ENCODE assay signal across 12 mouse cellular contexts in genomic region chr2:173057623-173058022, GRCm38 (mm10). TPM values are rescaled to one million over a fixed set of nuclear protein-coding genes. Genes with fewer than 3 reads are reported as not detected.
DNase-seq lines count a peak whose midpoint lies in the region; ATAC-seq lines count a peak whose summit lies in the region.
"Had no signal": no experiment of that assay in that cellular context is flagged by ENCODE, and none has a peak within 500 bp of the region (broad histone marks: within the 10 kb centered on the region; RNA-seq: fewer than 3 reads in every experiment).

No protein-coding gene starts in this region.

- H3K36me3 ChIP-seq in embryonic facial prominence, embryonic 10.5 days (replicated peaks): no peaks in the 10 kb centered on the region
- H3K36me3 ChIP-seq in intestine, embryonic 16.5 days (ENCODE audit: control insufficient read depth, insufficient read depth, low read length): no peaks in the 10 kb centered on the region
- no peaks in the 10 kb centered on the region for H3K36me3 ChIP-seq in hindbrain, embryonic 16.5 days (ENCODE audit: control insufficient read depth, insufficient read depth, low read length)
- H3K36me3 ChIP-seq in hindbrain, embryonic 11.5 days (ENCODE audit: control insufficient read depth, insufficient read depth, low read length): no peaks in the 10 kb centered on the region

- DNase-seq in gastrocnemius, adult 18-20 months (ENCODE audit: low spot score): peak; percentile 80
- no peak for DNase-seq in gastrocnemius, postnatal 4 days (ENCODE audit: low spot score in 2 of 2)
- DNase-seq in embryonic facial prominence, embryonic 10.5 days (ENCODE audit: low spot score): no peak
- DNase-seq in heart, adult 8-10 months (ENCODE audit: low spot score): peak; percentile 45
- no peak for DNase-seq in layer of hippocampus, postnatal 14 days (ENCODE audit: low spot score in 2 of 2)
- no peak for DNase-seq in hindbrain, embryonic 11.5 days (ENCODE audit: low spot score)
- DNase-seq: cerebellum, postnatal 36 days; left cerebral cortex, postnatal 4 days had no signal

- no peak overlapping the region for H3K4me3 ChIP-seq in embryonic facial prominence, embryonic 10.5 days
- H3K4me3 ChIP-seq in intestine, embryonic 16.5 days (ENCODE audit: low read length): no peak overlapping the region
- no peak overlapping the region for H3K4me3 ChIP-seq in hindbrain, embryonic 16.5 days (ENCODE audit: low read length)
- no peak overlapping the region for H3K4me3 ChIP-seq in hindbrain, embryonic 11.5 days (ENCODE audit: low read depth, low read length)

- no peak overlapping the region for H3K9ac ChIP-seq in intestine, embryonic 16.5 days (ENCODE audit: low read depth, low read length)
- H3K9ac ChIP-seq in hindbrain, embryonic 16.5 days (ENCODE audit: low read depth, low read length): no peak overlapping the region
- H3K9ac ChIP-seq in hindbrain, embryonic 11.5 days (ENCODE audit: low read depth, low read length): no peak overlapping the region

- WGBS in embryonic facial prominence, embryonic 10.5 days: 64% methylated on average over 10 of the region's 10 CpGs
- WGBS in intestine, embryonic 16.5 days: 44% methylated on average over 10 of the region's 10 CpGs
- 67% methylated on average over 10 of the region's 10 CpGs for WGBS in hindbrain, embryonic 16.5 days
- 63% methylated on average over 10 of the region's 10 CpGs for WGBS in hindbrain, embryonic 11.5 days

- no peaks in the 10 kb centered on the region for H3K27me3 ChIP-seq in embryonic facial prominence, embryonic 10.5 days (replicated peaks; ENCODE audit: low read depth, poor library complexity, severe bottlenecking)
- no peaks in the 10 kb centered on the region for H3K27me3 ChIP-seq in intestine, embryonic 16.5 days (replicated peaks; ENCODE audit: control insufficient read depth, insufficient read depth, low read length)
- H3K27me3 ChIP-seq in hindbrain, embryonic 16.5 days (replicated peaks; ENCODE audit: control insufficient read depth, insufficient read depth, low read length): no peaks in the 10 kb centered on the region
- H3K27me3 ChIP-seq in hindbrain, embryonic 11.5 days (ENCODE audit: control insufficient read depth, insufficient read depth, low read length): no peaks in the 10 kb centered on the region

- peak overlapping the region; percentile 19; the same call in 1 of the 2 replicates for H3K27ac ChIP-seq in embryonic facial prominence, embryonic 10.5 days (replicated peaks)
- peak overlapping the region; percentile 57 for H3K27ac ChIP-seq in intestine, embryonic 16.5 days (ENCODE audit: low read length)
- no peak overlapping the region for H3K27ac ChIP-seq in hindbrain, embryonic 16.5 days (ENCODE audit: low read depth, low read length)
- H3K27ac ChIP-seq in hindbrain, embryonic 11.5 days (ENCODE audit: low read depth, low read length): no peak overlapping the region
- H3K27ac ChIP-seq: macrophage had no signal

- peaks cover 48% of the 10 kb centered on the region for H3K4me1 ChIP-seq in embryonic facial prominence, embryonic 10.5 days
- H3K4me1 ChIP-seq in intestine, embryonic 16.5 days (ENCODE audit: control insufficient read depth, insufficient read depth, low read length): peaks cover 19% of the 10 kb centered on the region
- H3K4me1 ChIP-seq in hindbrain, embryonic 16.5 days (ENCODE audit: control insufficient read depth, insufficient read depth, low read depth, low read length): no peaks in the 10 kb centered on the region
- H3K4me1 ChIP-seq in hindbrain, embryonic 11.5 days (replicated peaks; ENCODE audit: control insufficient read depth, insufficient read depth, low read length): no peaks in the 10 kb centered on the region

- no peaks in the 10 kb centered on the region for H3K9me3 ChIP-seq in embryonic facial prominence, embryonic 10.5 days
- no peaks in the 10 kb centered on the region for H3K9me3 ChIP-seq in intestine, embryonic 16.5 days (ENCODE audit: control insufficient read depth, low read length)
- no peaks in the 10 kb centered on the region for H3K9me3 ChIP-seq in hindbrain, embryonic 16.5 days (ENCODE audit: control insufficient read depth, low read length)
- H3K9me3 ChIP-seq in hindbrain, embryonic 11.5 days (ENCODE audit: control insufficient read depth, low read length): no peaks in the 10 kb centered on the region

- ATAC-seq in intestine, embryonic 16.5 days: peak; percentile 69
- no peak for ATAC-seq in hindbrain, embryonic 16.5 days
- no peak for ATAC-seq in hindbrain, embryonic 11.5 days (ENCODE audit: low FRiP score)
- ATAC-seq: activated CD4-positive, CD25-positive, alpha-beta regulatory T cell, adult 4 months had no signal

- peak overlapping the region; percentile 2; the same call in 1 of the 2 replicates for H3K4me2 ChIP-seq in intestine, embryonic 16.5 days (ENCODE audit: low read depth, low read length)
- H3K4me2 ChIP-seq in hindbrain, embryonic 16.5 days (ENCODE audit: low read length): no peak overlapping the region
- H3K4me2 ChIP-seq in hindbrain, embryonic 11.5 days (replicated peaks; ENCODE audit: low read depth, low read length): no peak overlapping the region

RNA-seq across cellular contexts. Expression of gene Rbm38, which starts 37.3 kb away (rescaled TPM):
- 100 to 1,000 TPM; 225 to 230 TPM for total RNA-seq in gastrocnemius, adult 18-20 months (2021)
- 100 to 1,000 TPM; 114 to 119 TPM for total RNA-seq in gastrocnemius, postnatal 4 days (2021)
- 85.7 and 95.6 TPM in 2 replicates for polyA plus RNA-seq in embryonic facial prominence, embryonic 10.5 days (2016; fragmentation: Nextera tagmentation; extraction: Ambion mirVana)
- total RNA-seq in heart, adult 8-10 months (2022): 100 to 1,000 TPM; 143 to 197 (median 166) TPM
- polyA plus RNA-seq in intestine, embryonic 16.5 days (2015; fragmentation: Nextera tagmentation; extraction: Ambion mirVana): 62.6 and 64.6 TPM in 2 replicates
- 1 to 10 TPM; 4.1 to 6.6 TPM for total RNA-seq in layer of hippocampus, postnatal 14 days (2021)
- polyA plus RNA-seq in hindbrain, embryonic 16.5 days (2015; fragmentation: Nextera tagmentation; extraction: Ambion mirVana): 10.0 and 15.4 TPM in 2 replicates
- polyA plus RNA-seq in hindbrain, embryonic 11.5 days (2014; fragmentation: Nextera tagmentation; extraction: Ambion mirVana): 57.0 and 63.3 TPM in 2 replicates

RNA-seq across cellular contexts. Expression of gene Rae1, which starts 57.7 kb away (rescaled TPM):
- total RNA-seq in gastrocnemius, adult 18-20 months (2021): 10 to 100 TPM; 11.0 to 11.2 TPM
- total RNA-seq in gastrocnemius, postnatal 4 days (2021): 10 to 100 TPM; 41.8 to 44.4 TPM
- polyA plus RNA-seq in embryonic facial prominence, embryonic 10.5 days (2016; fragmentation: Nextera tagmentation; extraction: Ambion mirVana): 176 and 179 TPM in 2 replicates
- total RNA-seq in heart, adult 8-10 months (2022): 10 to 100 TPM; 20.2 to 24.8 (median 23.0) TPM
- polyA plus RNA-seq in intestine, embryonic 16.5 days (2015; fragmentation: Nextera tagmentation; extraction: Ambion mirVana): 110 and 117 TPM in 2 replicates
- total RNA-seq in layer of hippocampus, postnatal 14 days (2021): 10 to 100 TPM; 71.8 to 75.5 TPM
- polyA plus RNA-seq in hindbrain, embryonic 16.5 days (2015; fragmentation: Nextera tagmentation; extraction: Ambion mirVana): 106 and 116 TPM in 2 replicates
- polyA plus RNA-seq in hindbrain, embryonic 11.5 days (2014; fragmentation: Nextera tagmentation; extraction: Ambion mirVana): 134 TPM in 2 replicates

Comparison
In these comparisons a context has a peak if more than half of its experiments do, and no peak if none do; other contexts are left out.
1. DNase-seq: peak in gastrocnemius, adult 18-20 months (single experiment) and heart, adult 8-10 months (single experiment); none in gastrocnemius, postnatal 4 days (0 of 2), embryonic facial prominence, embryonic 10.5 days (single experiment), layer of hippocampus, postnatal 14 days (0 of 2) and hindbrain, embryonic 11.5 days (single experiment).
2. H3K27ac ChIP-seq: peak in embryonic facial prominence, embryonic 10.5 days (single experiment) and intestine, embryonic 16.5 days (single experiment); none in hindbrain, embryonic 16.5 days (single experiment) and hindbrain, embryonic 11.5 days (single experiment).
3. RNA of gene Rbm38, which starts 37.3 kb away (total RNA-seq): 225 to 230 TPM in gastrocnemius, adult 18-20 months, 143 to 197 TPM in heart, adult 8-10 months and 114 to 119 TPM in gastrocnemius, postnatal 4 days; 4.1 to 6.6 TPM in layer of hippocampus, postnatal 14 days; every median in the first group is over 10 times any median in the second.